Mouse (Mus musculus) megakaryocyte, embryonic 14.5 days (primary cell): ENCODE results near the gene Dab2ip.

Experiments
- FLI1 ChIP-seq: IDR thresholded peaks from 2 replicates; pipeline ENCODE4 v1.6.1; 2012; ENCODE audit warnings: low read length, inconsistent platforms, mixed read lengths
- GATA1 ChIP-seq: IDR thresholded peaks from 3 replicates; pipeline ENCODE4 v1.6.1; 2012; ENCODE audit warnings: mixed read lengths, low read length, inconsistent platforms, borderline replicate concordance

GRCm38 (mm10) chr2:35763818-35764217 lies 205.8 kb downstream of the Dab2ip start:
- TF ChIP-seq GATA1 (no peak), FLI1 (no peak)
